In genomic region chr7:19676662-19677061, GRCm38 (mm10) we compare ENCODE assay signal across 24 mouse cellular contexts. TPM values are rescaled to one million over a fixed set of nuclear protein-coding genes. Genes with fewer than 3 reads are reported as not detected.
DNase-seq lines count a peak whose midpoint lies in the region; ATAC-seq lines count a peak whose summit lies in the region.
"Had no signal": no experiment of that assay in that cellular context is flagged by ENCODE, and none has a peak within 500 bp of the region (broad histone marks: within the 10 kb centered on the region; RNA-seq: fewer than 3 reads in every experiment).

No protein-coding gene starts in this region.

- no peaks in the 10 kb centered on the region for H3K27me3 ChIP-seq in liver, embryonic 11.5 days (replicated peaks; ENCODE audit: control insufficient read depth, insufficient read depth, low read length)
- H3K27me3 ChIP-seq: hindbrain, embryonic 12.5 days; kidney, embryonic 15.5 days; limb, embryonic 13.5 days; neural tube, embryonic 15.5 days had no signal

- H3K9ac ChIP-seq in liver, embryonic 11.5 days (ENCODE audit: low read depth, low read length), result peak overlapping the region; percentile 34; the same call in 1 of the 2 replicates
- H3K9ac ChIP-seq: hindbrain, embryonic 12.5 days; kidney, embryonic 15.5 days; limb, embryonic 13.5 days; neural tube, embryonic 15.5 days had no signal

- H3K4me2 ChIP-seq in liver, embryonic 11.5 days, result peak overlapping the region; percentile 28
- H3K4me2 ChIP-seq: heart, embryonic 11.5 days; hindbrain, embryonic 12.5 days; kidney, embryonic 15.5 days; limb, embryonic 13.5 days; neural tube, embryonic 15.5 days had no signal

- H3K9me3 ChIP-seq in liver, embryonic 11.5 days (ENCODE audit: control insufficient read depth, low read length), result no peaks in the 10 kb centered on the region
- H3K9me3 ChIP-seq: embryonic facial prominence, embryonic 10.5 days; hindbrain, embryonic 12.5 days; kidney, embryonic 15.5 days; limb, embryonic 13.5 days; neural tube, embryonic 15.5 days had no signal

- peak; percentile 65 for DNase-seq in 416B (ENCODE audit: low read depth)
- no peak for DNase-seq in liver, embryonic 11.5 days (ENCODE audit: low spot score)
- DNase-seq in adrenal gland, adult 2 months, result no peak
- no peak for DNase-seq in ovary, postnatal 36 days (ENCODE audit: low spot score)
- DNase-seq: cerebellum, adult 8-10 months; gastrocnemius, postnatal 14 days; heart, postnatal 10 days; midbrain, embryonic 14.5 days; right cerebral cortex, postnatal 25 days had no signal

- no peak overlapping the region for H3K27ac ChIP-seq in liver, embryonic 11.5 days (ENCODE audit: low read depth, low read length)
- H3K27ac ChIP-seq in macrophage, result peak overlapping the region; percentile 55
- H3K27ac ChIP-seq: embryonic facial prominence, embryonic 10.5 days; hindbrain, embryonic 12.5 days; kidney, embryonic 15.5 days; limb, embryonic 13.5 days; neural tube, embryonic 15.5 days had no signal

- peaks cover 5% of the 10 kb centered on the region for H3K4me1 ChIP-seq in liver, embryonic 11.5 days (replicated peaks; ENCODE audit: control insufficient read depth, insufficient read depth, low read length)
- H3K4me1 ChIP-seq: embryonic facial prominence, embryonic 10.5 days; hindbrain, embryonic 12.5 days; kidney, embryonic 15.5 days; limb, embryonic 13.5 days; neural tube, embryonic 15.5 days had no signal

- H3K36me3 ChIP-seq in liver, embryonic 11.5 days (ENCODE audit: control insufficient read depth, insufficient read depth, low read length), result no peaks in the 10 kb centered on the region
- H3K36me3 ChIP-seq in macrophage (ENCODE audit: inconsistent target), result no peaks in the 10 kb centered on the region
- H3K36me3 ChIP-seq: embryonic facial prominence, embryonic 10.5 days; hindbrain, embryonic 12.5 days; kidney, embryonic 15.5 days; limb, embryonic 13.5 days; neural tube, embryonic 15.5 days had no signal

- 79% methylated on average over 1 of the region's 1 CpGs for WGBS in liver, embryonic 11.5 days
- 67% methylated on average over 1 of the region's 1 CpGs for WGBS in macrophage (ENCODE audit: missing documents)

- H3K4me3 ChIP-seq in liver, embryonic 11.5 days (ENCODE audit: low read depth, low read length), result no peak overlapping the region
- H3K4me3 ChIP-seq in macrophage (ENCODE audit: inconsistent target), result no peak overlapping the region
- H3K4me3 ChIP-seq: embryonic facial prominence, embryonic 10.5 days; hindbrain, embryonic 12.5 days; kidney, embryonic 15.5 days; limb, embryonic 13.5 days; neural tube, embryonic 15.5 days had no signal

- H3K79me2 ChIP-seq in macrophage (ENCODE audit: inconsistent target), result no peaks in the 10 kb centered on the region

- ATAC-seq in granulocyte monocyte progenitor cell, adult 5-6 weeks (replicated peaks; ENCODE audit: poor library complexity, severe bottlenecking), result peak; percentile 49
- 0 out of 2 replicates have a peak, but pooled peaks have one; percentile 41 for ATAC-seq in liver, embryonic 11.5 days (replicated peaks; ENCODE audit: low FRiP score)
- no peak for ATAC-seq in inflammation-experienced regulatory T-cells, adult 6 months
- ATAC-seq: forebrain, embryonic 14.5 days had no signal

RNA-seq across cellular contexts. Expression of gene Apoc2, which starts 1.1 kb away (rescaled TPM):
- 3.3 and 5.9 TPM in 2 replicates for total RNA-seq in granulocyte monocyte progenitor cell, adult 5-6 weeks (2014; fragmentation: Nextera tagmentation)
- total RNA-seq in granulocyte monocyte progenitor cell, adult 5-6 weeks (2017), result 1.3 TPM in 1 of 2 replicates, not detected in the other
- polyA plus RNA-seq in liver, embryonic 11.5 days (2014; fragmentation: Nextera tagmentation; extraction: Ambion mirVana), result 235 and 244 TPM in 2 replicates
- total RNA-seq in macrophage (2018; cell fraction: chromatin; rRNA removed), result 1 to 10 TPM in 11 of 26 experiments, not detected in 15; 1.3 to 3.4 (median 2.2) TPM
- 10 to 100 TPM; 21.6 to 44.6 (median 31.8) TPM for total RNA-seq in macrophage (2018; cell fraction: cytosol; rRNA removed)
- 10 to 100 TPM in 4 of 26 experiments, 1 to 10 TPM in 22; 2.1 to 15.0 (median 5.5) TPM for total RNA-seq in macrophage (2018; cell fraction: nucleus; rRNA removed)
- polyA plus RNA-seq in macrophage (2018), result 31.8 to 82.7 TPM (median 33.3 TPM) in 3 replicates
- 1 to 10 TPM in 1 of 2 experiments, not detected in 1; 3.1 TPM for total RNA-seq in adrenal gland, adult 2 months (2021)
- polyA plus RNA-seq in adrenal gland, adult 2 months (2012; rRNA removed), result 0.28 TPM in 1 of 2 replicates, not detected in the other
- not detected for polyA plus RNA-seq in inflammation-experienced regulatory T-cells, adult 6 months (2017; shearing (Covaris generic))
- total RNA-seq: layer of hippocampus, postnatal 10 days; left cerebral cortex, adult 8-10 months had no signal
- polyA plus RNA-seq: forebrain, embryonic 14.5 days; hindbrain, embryonic 12.5 days had no signal

RNA-seq across cellular contexts. Expression of gene Gm44805, which starts 4.6 kb away (rescaled TPM):
- total RNA-seq in granulocyte monocyte progenitor cell, adult 5-6 weeks (2014; fragmentation: Nextera tagmentation), result not detected in 2 replicates
- not detected in 2 replicates for total RNA-seq in granulocyte monocyte progenitor cell, adult 5-6 weeks (2017)
- not detected in 2 replicates for polyA plus RNA-seq in liver, embryonic 11.5 days (2014; fragmentation: Nextera tagmentation; extraction: Ambion mirVana)
- 1 to 10 TPM in 1 of 26 experiments, not detected in 25; 2.2 TPM for total RNA-seq in macrophage (2018; cell fraction: chromatin; rRNA removed)
- total RNA-seq in macrophage (2018; cell fraction: cytosol; rRNA removed), result 1 to 10 TPM in 1 of 26 experiments, under 1 TPM in 1, not detected in 24; 0.49 to 1.2 TPM
- not detected for total RNA-seq in macrophage (2018; cell fraction: nucleus; rRNA removed)
- not detected in 3 replicates for polyA plus RNA-seq in macrophage (2018)
- 1 to 10 TPM; 1.5 to 1.9 TPM for total RNA-seq in adrenal gland, adult 2 months (2021)
- 2.3 and 4.1 TPM in 2 replicates for polyA plus RNA-seq in adrenal gland, adult 2 months (2012; rRNA removed)
- not detected for polyA plus RNA-seq in inflammation-experienced regulatory T-cells, adult 6 months (2017; shearing (Covaris generic))
- total RNA-seq: gastrocnemius, postnatal 14 days; heart, postnatal 10 days; layer of hippocampus, postnatal 10 days; left cerebral cortex, adult 8-10 months had no signal
- polyA plus RNA-seq: embryonic facial prominence, embryonic 10.5 days; forebrain, embryonic 14.5 days; heart, embryonic 11.5 days; hindbrain, embryonic 12.5 days; limb, embryonic 13.5 days; lung, embryonic 16.5 days; midbrain, embryonic 14.5 days; neural tube, embryonic 15.5 days; testis, adult 2 months; urinary bladder, adult 2 months had no signal

RNA-seq across cellular contexts. Expression of gene Apoc4, which starts 4.6 kb away (rescaled TPM):
- total RNA-seq in granulocyte monocyte progenitor cell, adult 5-6 weeks (2014; fragmentation: Nextera tagmentation), result not detected in 2 replicates
- not detected in 2 replicates for total RNA-seq in granulocyte monocyte progenitor cell, adult 5-6 weeks (2017)
- 4.8 and 5.4 TPM in 2 replicates for polyA plus RNA-seq in liver, embryonic 11.5 days (2014; fragmentation: Nextera tagmentation; extraction: Ambion mirVana)
- total RNA-seq in macrophage (2018; cell fraction: chromatin; rRNA removed), result under 1 TPM in 1 of 26 experiments, not detected in 25; 0.33 TPM
- 1 to 10 TPM in 1 of 26 experiments, under 1 TPM in 19, not detected in 6; 0.27 to 1.0 (median 0.52) TPM for total RNA-seq in macrophage (2018; cell fraction: cytosol; rRNA removed)
- total RNA-seq in macrophage (2018; cell fraction: nucleus; rRNA removed), result not detected
- polyA plus RNA-seq in macrophage (2018), result 1.1 TPM in 1 of 3 replicates, not detected in the others
- 100 to 1,000 TPM in 1 of 2 experiments, 10 to 100 TPM in 1; 40.7 to 204 TPM for total RNA-seq in adrenal gland, adult 2 months (2021)
- polyA plus RNA-seq in adrenal gland, adult 2 months (2012; rRNA removed), result 95.0 and 181 TPM in 2 replicates
- polyA plus RNA-seq in inflammation-experienced regulatory T-cells, adult 6 months (2017; shearing (Covaris generic)), result 1 to 10 TPM in 2 of 3 experiments, not detected in 1; 1.0 to 1.4 TPM
- total RNA-seq: gastrocnemius, postnatal 14 days; heart, postnatal 10 days; layer of hippocampus, postnatal 10 days had no signal
- polyA plus RNA-seq: embryonic facial prominence, embryonic 10.5 days; forebrain, embryonic 14.5 days; hindbrain, embryonic 12.5 days; limb, embryonic 13.5 days; midbrain, embryonic 14.5 days; testis, adult 2 months had no signal

RNA-seq across cellular contexts. Expression of gene Clptm1, which starts 11.8 kb away (rescaled TPM):
- total RNA-seq in granulocyte monocyte progenitor cell, adult 5-6 weeks (2014; fragmentation: Nextera tagmentation), result 29.9 and 41.7 TPM in 2 replicates
- 32.0 and 36.5 TPM in 2 replicates for total RNA-seq in granulocyte monocyte progenitor cell, adult 5-6 weeks (2017)
- polyA plus RNA-seq in liver, embryonic 11.5 days (2014; fragmentation: Nextera tagmentation; extraction: Ambion mirVana), result 89.9 and 94.9 TPM in 2 replicates
- 10 to 100 TPM; 18.3 to 69.4 (median 43.8) TPM for total RNA-seq in macrophage (2018; cell fraction: chromatin; rRNA removed)
- total RNA-seq in macrophage (2018; cell fraction: cytosol; rRNA removed), result 100 to 1,000 TPM in 19 of 26 experiments, 10 to 100 TPM in 7; 75.5 to 147 (median 110) TPM
- total RNA-seq in macrophage (2018; cell fraction: nucleus; rRNA removed), result 100 to 1,000 TPM in 10 of 26 experiments, 10 to 100 TPM in 16; 49.4 to 161 (median 93.3) TPM
- 90.5 to 113 TPM (median 108 TPM) in 3 replicates for polyA plus RNA-seq in macrophage (2018)
- 100 to 1,000 TPM; 151 to 152 TPM for total RNA-seq in adrenal gland, adult 2 months (2021)
- polyA plus RNA-seq in adrenal gland, adult 2 months (2012; rRNA removed), result 157 and 178 TPM in 2 replicates
- polyA plus RNA-seq in inflammation-experienced regulatory T-cells, adult 6 months (2017; shearing (Covaris generic)), result 10 to 100 TPM; 21.4 to 44.1 (median 27.2) TPM

RNA-seq across cellular contexts. Expression of gene Apoc1, which starts 15.8 kb away (rescaled TPM):
- 10.3 and 17.9 TPM in 2 replicates for total RNA-seq in granulocyte monocyte progenitor cell, adult 5-6 weeks (2014; fragmentation: Nextera tagmentation)
- total RNA-seq in granulocyte monocyte progenitor cell, adult 5-6 weeks (2017), result 0.57 and 10.6 TPM in 2 replicates
- 173 and 199 TPM in 2 replicates for polyA plus RNA-seq in liver, embryonic 11.5 days (2014; fragmentation: Nextera tagmentation; extraction: Ambion mirVana)
- 1 to 10 TPM in 1 of 26 experiments, not detected in 25; 2.8 TPM for total RNA-seq in macrophage (2018; cell fraction: chromatin; rRNA removed)
- 1 to 10 TPM in 25 of 26 experiments, under 1 TPM in 1; 0.93 to 9.2 (median 2.6) TPM for total RNA-seq in macrophage (2018; cell fraction: cytosol; rRNA removed)
- 1 to 10 TPM in 8 of 26 experiments, not detected in 18; 1.8 to 6.1 (median 2.3) TPM for total RNA-seq in macrophage (2018; cell fraction: nucleus; rRNA removed)
- polyA plus RNA-seq in macrophage (2018), result 4.3 to 4.7 TPM (median 4.4 TPM) in 3 replicates
- 1,000 to 10,000 TPM in 1 of 2 experiments, 100 to 1,000 TPM in 1; 204 to 1,066 TPM for total RNA-seq in adrenal gland, adult 2 months (2021)
- 76.5 and 212 TPM in 2 replicates for polyA plus RNA-seq in adrenal gland, adult 2 months (2012; rRNA removed)
- 1 to 10 TPM in 1 of 3 experiments, not detected in 2; 1.2 TPM for polyA plus RNA-seq in inflammation-experienced regulatory T-cells, adult 6 months (2017; shearing (Covaris generic))

Comparison
In these comparisons a context has a peak if more than half of its experiments do, and no peak if none do; other contexts are left out.
1. RNA of gene Apoc2, which starts 1.1 kb away (polyA plus RNA-seq): 235 to 244 TPM in liver, embryonic 11.5 days and 31.8 to 82.7 TPM in macrophage; 0.28 TPM in adrenal gland, adult 2 months and not detected in inflammation-experienced regulatory T-cells, adult 6 months; every median in the first group is over 10 times any median in the second.
2. RNA of gene Apoc4, which starts 4.6 kb away (polyA plus RNA-seq): 95.0 to 181 TPM in adrenal gland, adult 2 months; 4.8 to 5.4 TPM in liver, embryonic 11.5 days, 1.0 to 1.4 TPM in inflammation-experienced regulatory T-cells, adult 6 months and 1.1 TPM in macrophage; every median in the first group is over 10 times any median in the second.